Mouse (Mus musculus) heart, postnatal 0 days (tissue): ENCODE data around the gene Mien1.

ENCODE experiments used
- CTCF ChIP-seq: IDR thresholded peaks from 2 replicates; pipeline ENCODE4 v1.5.1; 2016; ENCODE audit warnings: antibody characterized with exemption, control low read depth, low read depth
- EP300 ChIP-seq: IDR thresholded peaks from 2 replicates; pipeline ENCODE4 v1.6.1; 2016; ENCODE audit warnings: antibody characterized with exemption, low read depth

DNA sequence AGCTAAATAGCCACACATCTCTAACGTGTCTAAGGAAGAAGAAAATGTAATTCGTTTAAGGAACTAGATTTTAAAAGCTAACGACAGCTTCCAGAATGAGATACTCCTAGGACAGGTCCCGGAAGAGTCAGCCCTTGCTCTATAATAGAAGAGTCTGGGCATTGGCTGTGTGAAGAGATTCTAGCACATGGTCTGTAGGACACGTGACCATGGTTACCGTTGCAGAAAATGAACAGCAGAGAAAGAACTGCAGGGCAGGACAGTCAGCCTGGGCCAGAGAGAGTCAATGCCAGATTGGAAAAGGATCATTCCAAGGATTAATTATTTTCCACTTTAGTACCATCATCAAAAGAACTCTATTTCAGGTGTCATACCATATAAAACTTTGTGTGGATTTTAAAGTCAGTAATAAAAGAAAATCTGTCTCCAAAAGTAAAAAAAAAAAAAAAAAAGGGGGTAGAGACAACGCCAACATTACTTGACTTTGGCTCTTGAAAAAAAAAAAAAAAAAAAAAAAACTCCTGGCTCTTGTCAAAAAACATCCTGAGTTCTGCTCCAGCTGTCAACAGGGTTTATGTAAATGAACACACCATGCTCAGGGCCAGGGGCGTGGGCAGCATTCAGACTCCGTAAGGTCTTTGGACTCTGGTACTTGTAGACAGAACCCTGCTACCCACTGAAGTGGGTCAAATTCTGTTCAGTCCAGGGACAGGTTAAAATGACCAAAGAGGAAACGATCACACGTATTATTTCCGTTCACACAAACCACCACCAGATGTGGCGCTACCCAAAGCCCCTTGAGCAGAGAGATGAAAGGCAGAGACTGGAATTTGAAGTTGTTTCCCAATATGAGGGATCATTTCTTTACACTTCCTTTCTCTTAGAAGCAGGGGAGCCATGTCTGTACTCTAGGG, 40.5 kb upstream of the Mien1 start:
- TF ChIP-seq EP300: no peak
- TF ChIP-seq CTCF: no peak
